Mouse (Mus musculus): Measurements from ENCODE around the gene Hopx.

Hopx gene

DNA sequence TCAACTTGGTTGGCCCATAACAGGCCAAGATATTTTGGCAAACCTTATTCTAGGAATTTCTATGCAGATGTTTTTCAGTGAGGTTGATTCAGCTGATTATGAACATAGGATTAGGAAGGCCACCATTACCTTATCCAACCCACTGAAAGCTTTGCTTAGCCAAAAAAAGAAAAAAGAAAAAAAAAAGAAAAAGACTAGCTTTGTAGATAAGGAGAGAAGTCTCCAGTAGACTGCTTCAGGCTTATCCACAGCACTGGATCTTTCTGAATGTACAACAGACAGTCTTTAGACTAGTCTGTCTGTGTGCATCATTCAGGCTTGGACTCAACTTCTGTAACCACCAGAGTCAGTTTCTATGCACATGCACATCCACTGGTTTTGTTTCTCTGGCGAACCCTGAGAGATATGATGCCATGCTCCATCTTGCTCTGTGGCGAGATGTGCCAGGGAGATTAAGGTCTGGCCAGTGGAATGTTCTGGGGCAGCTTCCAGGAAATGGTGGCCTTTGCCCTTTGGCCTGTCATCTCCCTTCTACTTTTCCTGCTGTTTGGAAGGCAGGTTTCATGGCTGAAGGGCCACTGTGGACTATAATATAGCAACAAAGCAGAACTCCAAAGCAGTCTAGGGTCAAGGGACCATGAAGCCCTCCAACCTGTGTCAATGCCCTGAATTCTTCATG is 17.7 kb upstream of the Hopx start:
- in situ Hi-C loops (cut with MboI, MseI), result loop anchor here (5.0 kb wide), 1 partner anchor 80 kb away; the partner anchor contains the start of gene Spink2

DNA sequence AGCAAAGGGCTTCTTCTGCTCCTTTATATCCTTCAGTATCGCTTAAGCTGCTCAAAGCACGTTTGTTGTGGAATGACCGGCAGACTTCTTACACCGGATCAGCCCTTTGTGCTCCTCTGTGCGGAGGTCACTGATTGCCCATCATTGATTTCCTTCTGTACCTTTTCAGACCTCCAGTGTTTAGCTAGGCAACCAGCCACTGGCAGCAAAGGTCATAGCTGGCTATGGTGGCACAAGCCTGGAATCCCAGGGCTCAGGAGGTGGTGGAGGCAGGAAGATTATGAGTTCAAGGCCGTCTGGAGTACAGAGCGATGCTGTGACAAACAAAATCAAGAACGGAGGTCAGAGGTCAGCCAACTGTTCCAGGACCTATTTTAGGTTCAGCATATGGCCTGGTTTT is 17.0 kb upstream of the Hopx start:
- in situ Hi-C loops (cut with MboI, MseI), result loop anchor here (5.0 kb wide), 1 partner anchor 80 kb away; the partner anchor contains the start of gene Spink2

DNA sequence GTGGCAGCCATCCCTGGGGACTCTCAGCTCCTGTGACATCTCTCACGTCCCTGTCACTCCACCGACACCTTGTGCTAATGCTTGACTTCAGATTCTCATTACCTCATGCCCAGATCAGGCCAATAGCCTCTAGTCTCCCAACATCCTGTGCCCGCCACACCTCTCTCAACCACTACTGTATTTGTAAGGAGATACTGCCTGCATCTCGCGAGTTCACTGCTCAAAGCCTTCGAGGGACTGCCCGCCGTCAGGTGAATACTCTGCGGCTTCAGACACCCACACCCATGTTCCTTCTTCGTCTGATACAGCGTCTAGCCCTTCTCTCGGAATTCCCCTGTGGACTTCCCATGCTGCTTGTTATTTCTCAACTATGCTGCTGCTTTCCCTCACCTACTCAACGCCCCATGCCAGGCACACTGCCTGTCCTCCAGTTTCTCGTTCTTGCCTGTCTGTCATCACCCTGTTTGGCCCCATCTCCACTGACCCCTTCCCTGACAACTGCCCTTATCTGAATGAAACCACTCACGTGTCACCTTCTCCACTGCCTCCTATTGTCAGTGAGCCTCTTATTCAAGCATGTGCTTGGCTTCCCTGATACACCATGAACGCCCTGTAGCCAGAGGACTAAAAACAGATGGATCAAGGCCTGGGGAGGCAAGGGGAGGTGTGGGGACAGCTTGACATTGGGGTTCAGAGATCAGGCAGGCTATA is 15.5 kb upstream of the Hopx start:
- in situ Hi-C loops (cut with MboI, MseI), result loop anchor here (5.0 kb wide), 1 partner anchor 82 kb away; the partner anchor contains the start of gene Spink2

DNA sequence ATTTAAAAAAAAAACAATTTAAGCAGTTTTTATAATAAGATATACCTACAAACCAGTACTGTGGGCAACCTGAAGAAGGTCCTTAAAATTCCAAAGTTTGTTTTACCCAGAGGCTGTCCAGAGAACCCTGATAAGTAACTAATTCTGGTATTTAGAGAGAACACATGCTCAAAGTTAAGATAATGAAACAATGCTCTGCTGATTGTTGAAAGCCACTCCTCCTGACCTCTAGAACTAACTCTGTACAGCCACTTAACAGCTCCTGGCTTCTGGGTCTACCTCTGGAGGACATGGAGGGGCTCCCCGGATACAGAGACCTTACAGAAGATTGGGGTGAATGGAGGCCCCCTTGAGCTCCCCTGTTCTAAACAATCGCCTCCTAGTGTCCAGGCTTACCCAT is 15.0 kb upstream of the Hopx start:
- in situ Hi-C loops (cut with MboI, MseI), result loop anchor here (5.0 kb wide), 1 partner anchor 82 kb away; the partner anchor contains the start of gene Spink2

DNA sequence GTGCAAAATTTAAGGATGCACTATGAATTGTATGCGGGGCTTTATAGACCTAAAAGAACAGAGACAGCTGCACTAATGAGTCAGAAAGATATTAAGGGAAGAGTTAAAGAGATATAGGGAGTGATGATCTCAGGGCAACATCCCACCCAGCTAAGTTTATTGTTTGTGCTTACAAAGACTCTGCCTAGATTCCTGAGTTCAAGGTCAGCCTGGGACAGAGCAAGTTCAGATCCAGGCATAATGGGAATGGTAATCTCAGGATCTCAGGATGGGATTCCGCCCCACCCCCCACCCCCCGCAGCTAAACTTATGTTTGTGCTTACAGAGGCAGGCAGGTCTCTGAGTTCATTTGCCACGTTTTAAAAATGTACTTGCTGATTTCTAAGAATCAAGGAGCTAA is 13.9 kb upstream of the Hopx start:
- in situ Hi-C loops (cut with MboI, MseI), result no loop called here

DNA sequence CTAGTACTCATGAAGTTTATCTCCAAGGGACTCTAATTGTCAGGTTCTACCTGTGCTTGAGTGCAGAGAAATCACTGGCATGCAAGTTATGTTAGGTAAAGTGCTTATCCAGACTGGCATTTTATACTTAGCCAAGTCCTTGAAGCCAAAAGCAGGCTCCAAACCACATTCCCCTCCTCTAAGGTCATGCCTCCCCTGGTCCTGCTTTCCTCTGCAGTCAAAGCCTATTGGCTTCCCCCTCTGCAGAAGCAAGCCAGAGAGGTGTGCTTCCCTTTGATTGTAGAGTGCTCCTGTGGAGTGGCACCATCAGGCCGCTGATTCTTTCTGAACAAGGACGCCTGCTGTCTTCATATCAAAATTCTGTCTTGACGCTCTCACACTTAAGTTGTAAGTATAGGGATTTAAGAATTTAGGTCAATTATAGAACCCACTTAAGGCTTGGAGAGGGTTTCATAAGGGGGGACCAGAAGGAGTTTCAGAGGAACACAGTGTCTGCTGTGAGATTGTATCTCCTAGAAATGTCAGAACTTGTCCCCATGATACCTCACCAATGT is 11.6 kb upstream of the Hopx start:
- in situ Hi-C loops (cut with MboI, MseI), result no loop called here

DNA sequence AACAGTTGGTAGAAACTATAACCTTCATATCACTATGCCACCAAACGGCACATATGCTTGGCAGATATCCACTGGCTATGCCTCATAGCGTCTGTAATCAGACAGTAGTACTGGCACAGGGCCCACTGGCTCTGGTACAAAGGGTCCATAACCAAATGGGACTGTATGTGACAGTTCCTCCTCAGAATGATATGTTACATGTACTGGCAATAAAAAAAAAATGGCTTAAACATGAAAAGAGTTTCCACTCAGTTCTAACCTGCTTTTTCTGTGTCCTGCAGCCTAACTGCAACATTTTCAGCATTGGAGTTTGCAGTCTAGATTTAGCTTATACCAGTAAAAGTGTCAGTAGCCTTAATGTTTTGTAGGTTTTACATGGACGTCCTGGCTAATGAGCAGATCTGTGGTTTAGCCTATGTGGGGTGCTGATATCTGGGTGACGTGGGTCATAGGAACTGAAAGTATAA is 9.9 kb upstream of the Hopx start:
- in situ Hi-C loops (cut with MboI, MseI), result no loop called here

DNA sequence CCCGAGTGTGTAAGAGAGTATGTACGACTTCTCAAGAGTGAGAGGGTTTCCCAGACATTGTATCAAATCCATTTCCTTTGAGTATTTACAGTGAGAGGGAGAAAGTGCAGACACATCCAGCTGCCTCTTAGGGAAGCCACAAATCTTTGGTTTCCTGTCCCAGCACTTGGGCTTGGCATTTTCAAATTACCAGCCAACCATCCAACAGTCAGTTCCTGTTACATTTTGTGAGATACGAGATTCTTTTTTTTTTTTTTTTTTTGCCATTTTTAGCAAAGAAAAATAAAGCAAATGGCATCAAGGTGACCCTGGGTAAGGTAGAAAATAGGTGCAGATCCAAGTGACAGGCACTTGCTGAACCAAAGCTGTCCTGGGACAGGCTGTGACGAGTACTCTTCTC is 9.2 kb upstream of the Hopx start:
- in situ Hi-C loops (cut with MboI, MseI), result no loop called here

DNA sequence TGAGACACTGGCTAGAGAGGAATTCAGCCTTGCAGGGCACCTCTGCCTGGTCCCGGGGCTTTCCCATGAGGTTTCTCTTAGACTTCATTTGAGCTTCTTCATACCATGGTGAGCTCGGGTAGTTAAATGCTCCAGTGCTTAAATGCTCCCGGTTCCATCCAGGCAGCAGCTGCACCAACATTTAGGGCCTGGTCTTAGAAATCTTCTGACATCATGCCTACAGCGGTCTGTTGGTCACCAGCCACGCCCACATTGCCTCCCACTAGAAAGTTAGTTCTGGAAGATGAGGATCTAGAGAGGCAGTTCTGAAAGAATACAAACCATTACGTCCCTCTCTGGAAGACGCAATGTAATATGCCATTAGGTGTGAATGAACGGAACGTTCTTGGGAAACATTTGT is 8.7 kb upstream of the Hopx start:
- in situ Hi-C loops (cut with MboI, MseI), result no loop called here

DNA sequence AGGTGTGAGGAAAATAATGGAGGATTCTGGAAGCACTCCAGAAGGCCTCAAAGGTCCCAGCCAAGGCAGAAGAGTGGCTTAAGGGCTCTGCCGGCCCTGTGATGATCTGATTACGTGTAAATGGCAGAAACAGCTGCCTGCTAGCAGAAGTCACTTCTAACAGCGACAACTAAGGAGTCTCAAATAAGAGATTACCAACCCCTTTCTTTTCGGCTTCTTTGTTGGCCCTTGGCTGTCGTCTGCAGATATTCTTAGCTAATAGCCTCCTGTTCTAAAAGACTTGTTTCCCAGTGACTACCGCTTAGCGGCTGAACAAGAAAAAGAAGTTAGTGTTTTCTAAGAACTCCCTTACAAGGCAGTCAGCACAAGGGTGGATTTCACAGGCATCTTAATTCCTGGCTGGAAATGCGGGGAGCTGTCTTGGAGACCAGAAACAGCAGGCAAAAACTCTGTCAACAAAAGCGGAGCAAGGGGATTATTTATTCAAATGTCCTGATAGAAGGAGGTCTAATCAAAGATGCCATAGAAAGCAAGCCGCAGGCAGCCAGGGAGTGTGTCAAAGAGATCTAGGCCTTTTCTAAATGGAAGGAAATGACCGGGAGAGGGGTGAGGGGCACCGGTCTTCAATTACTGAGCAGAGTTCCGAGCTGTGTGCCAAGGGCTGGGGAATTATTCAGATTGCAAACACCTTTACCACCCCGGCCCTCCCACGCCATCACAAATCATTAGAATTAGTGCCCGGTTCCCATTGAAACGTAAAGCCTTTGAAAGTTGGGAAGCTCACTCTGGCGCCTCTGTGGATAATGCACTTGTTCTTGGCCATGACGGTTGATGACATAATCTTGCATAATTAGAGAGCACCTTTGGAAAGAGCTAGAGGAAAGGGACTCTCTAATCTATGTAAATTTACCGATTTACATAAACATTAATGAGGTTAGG is 7.6 kb upstream of the Hopx start:
- in situ Hi-C loops (cut with MboI, MseI), result no loop called here

DNA sequence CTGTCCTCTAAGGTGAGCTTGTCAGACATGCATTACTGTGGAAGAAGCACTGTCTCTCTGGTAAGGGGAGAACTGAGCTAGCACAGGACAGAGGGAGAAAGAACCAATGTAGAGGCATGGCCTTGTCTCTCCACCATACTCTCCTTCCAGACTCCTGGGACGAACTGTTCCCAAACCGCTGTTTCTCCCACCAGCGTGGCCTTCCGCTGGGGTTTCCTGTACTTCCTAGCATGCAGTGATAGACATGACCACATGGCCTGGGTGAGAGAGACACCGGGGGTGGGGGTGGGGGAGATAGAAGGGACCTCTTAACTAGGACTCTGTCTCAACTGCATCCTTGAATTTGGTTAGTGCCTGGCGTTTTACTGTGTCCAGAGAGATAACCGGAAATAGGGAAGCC is 5.8 kb upstream of the Hopx start:
- in situ Hi-C loops (cut with MboI, MseI), result no loop called here

DNA sequence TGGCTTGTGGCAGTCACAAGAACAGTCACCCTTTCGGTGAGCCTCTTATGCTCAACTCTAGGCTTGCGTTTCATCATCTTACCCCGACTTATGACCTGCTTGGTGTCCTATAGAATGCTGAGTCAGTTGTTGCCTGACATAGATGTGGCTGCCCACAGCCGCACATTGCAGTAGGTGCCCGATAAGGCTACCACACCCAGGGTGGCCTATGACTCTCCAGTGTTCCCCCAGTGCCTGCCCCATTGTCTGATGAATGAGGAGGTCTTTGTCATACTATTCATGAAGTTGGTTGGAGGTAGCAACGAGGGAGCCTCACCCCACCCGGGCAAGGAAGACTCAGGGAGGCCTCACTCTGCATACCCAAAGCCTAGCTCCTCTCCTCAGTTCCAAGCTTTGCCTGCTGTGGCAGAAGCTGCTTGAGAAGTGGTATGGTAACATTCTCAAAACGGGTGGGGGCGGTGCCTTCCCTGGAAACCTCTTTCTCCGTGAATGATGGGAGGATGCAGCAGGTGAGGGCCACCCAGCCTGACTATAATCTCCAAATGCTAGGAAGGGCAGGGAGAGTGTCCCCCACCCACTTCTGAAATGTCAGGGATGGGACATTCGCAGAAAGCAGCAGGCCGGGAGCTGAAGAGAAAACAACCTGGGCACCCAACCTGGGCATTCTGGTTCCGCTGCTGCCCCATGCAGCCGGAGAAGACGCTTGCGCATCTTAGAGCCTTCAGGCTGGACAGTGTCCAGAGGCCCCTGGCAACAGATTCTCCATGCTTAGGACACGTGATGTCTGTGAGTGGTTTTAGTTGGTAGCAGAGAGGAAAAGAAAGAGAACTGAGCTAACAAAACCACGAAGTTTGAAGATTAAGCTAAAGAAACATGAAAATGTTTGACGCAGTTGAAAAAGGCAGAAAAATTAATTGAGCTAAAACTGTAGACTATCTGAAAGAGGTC is 4.8 kb upstream of the Hopx start:
- in situ Hi-C loops (cut with MboI, MseI), result no loop called here

DNA sequence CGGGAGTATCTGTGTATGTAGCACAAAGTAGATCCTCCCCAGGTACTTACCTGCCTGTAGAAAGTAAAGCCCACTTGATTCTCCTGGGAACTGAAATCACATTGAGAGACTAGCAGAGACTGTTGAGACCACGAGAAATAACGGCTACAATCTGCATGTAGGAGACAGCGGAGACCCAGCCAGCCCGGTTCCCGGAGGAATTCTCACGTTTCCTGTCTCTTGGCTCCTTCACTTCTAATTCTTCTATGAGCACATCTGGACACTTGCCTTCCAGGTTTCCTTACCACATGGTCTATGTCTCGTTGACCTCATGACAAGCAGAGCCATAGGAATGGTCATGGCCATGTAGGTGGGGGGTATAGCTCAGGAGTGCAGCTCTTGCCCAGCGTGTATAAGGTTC is 811 bp upstream of the Hopx start:
- in situ Hi-C loops (cut with MboI, MseI), result no loop called here

DNA sequence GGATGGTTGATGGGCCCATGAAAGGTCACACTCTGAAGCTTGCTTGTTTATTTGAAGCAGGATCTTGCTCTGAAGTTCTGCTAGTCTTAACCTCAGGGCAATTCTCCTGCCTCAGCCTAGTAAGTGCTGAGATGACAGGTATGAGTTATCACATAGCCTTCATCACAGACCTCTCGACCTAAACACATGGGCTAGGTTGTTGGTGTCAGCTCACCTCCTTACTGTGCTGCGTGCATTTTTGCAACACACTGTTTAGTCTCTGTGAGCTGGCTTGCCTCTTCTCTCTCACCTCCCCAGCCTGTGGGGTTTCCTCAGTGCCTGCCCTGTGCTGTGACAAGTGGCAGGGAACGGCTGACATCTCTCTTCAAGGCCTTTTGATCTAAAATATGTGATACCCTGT is 1.1 kb downstream of the Hopx start:
- in situ Hi-C loops (cut with MboI, MseI), result no loop called here

DNA sequence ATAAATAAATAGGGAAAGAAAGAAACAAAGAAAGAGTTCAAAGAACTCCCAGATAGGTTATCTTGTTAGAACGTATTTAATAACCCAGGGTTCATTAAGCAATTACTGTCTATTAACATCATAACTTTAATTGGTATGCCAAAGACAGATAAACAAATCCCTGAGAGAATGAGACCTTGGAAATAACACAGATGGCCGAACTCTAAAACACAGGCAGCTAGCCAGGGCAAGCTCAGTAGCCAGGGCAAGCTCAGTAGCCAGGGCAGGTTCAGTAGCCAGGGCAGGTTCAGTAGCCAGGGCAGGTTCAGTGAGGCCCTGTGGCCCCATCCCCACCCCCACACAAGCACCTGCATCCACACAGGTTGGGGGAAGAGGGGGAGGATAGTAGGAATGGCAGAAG is 2.9 kb downstream of the Hopx start:
- in situ Hi-C loops (cut with MboI, MseI), result no loop called here

DNA sequence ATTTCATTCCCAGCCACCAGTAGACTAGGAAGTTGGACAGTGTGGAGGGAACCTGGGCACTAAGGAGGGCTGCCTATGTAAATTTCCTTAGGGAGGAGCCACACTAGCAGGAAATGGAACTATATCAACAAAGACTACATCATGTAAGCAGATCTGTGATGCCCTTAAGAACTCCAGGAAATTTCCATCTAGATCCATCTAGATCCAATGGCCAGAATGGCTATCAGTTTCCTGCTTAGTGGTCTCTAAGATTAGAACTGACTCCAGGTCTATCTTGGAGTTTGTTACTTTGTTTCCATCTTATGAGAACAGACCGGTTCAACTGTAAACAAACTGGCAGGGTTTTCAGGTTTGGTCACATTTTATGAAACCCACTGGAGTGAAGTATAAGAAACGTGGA is 5.1 kb downstream of the Hopx start:
- in situ Hi-C loops (cut with MboI, MseI), result no loop called here

DNA sequence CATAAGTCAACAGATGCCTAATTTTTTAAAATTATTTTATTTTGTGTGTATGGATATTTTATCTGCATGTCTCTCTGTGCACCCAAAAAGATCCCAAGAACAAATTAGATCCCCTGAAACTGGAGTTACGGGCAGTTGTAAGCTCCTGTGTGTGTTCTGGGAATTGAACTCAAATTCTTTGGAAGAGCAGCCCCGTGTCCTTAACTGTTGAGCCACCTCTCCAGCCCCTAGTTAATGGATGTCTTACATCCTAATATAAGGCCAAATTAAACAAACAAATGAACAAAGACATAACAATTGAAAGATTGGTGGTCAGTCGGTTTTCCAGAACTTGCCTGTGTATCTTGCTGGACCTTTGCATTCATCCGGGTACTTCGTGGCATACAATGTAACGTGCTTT is 6.1 kb downstream of the Hopx start:
- in situ Hi-C loops (cut with MboI, MseI), result no loop called here

DNA sequence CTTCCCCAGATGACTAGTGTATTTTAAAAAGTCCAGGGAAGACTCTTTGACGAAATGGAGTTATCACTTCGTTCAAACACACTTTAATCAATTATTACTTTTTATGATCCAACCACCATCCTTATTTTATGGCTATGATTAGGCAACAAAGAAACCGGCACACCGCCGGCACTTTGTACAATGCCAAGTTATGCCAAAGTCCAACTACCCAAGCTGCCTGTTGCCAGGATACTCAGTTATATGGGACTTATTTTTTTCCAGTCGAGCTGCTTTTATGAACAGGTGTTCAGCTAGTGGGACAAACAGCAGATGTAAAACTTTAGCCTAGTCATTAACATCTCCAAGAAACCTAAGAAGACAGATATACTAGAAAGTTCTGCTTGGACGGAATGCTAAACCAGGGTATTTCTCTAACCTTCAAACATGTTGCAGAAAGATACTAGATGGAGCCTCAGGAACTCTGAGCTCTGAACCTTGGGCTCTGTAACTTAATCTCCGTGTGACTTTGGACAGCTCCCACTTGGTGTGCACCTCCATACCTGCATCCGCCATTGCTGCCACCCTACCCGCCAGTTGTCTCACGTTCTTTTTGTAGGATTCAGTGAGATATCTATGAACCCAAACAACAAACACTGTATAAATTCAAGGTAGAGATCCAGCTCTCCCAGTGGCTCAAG is 7.6 kb downstream of the Hopx start:
- in situ Hi-C loops (cut with MboI, MseI), result no loop called here

DNA sequence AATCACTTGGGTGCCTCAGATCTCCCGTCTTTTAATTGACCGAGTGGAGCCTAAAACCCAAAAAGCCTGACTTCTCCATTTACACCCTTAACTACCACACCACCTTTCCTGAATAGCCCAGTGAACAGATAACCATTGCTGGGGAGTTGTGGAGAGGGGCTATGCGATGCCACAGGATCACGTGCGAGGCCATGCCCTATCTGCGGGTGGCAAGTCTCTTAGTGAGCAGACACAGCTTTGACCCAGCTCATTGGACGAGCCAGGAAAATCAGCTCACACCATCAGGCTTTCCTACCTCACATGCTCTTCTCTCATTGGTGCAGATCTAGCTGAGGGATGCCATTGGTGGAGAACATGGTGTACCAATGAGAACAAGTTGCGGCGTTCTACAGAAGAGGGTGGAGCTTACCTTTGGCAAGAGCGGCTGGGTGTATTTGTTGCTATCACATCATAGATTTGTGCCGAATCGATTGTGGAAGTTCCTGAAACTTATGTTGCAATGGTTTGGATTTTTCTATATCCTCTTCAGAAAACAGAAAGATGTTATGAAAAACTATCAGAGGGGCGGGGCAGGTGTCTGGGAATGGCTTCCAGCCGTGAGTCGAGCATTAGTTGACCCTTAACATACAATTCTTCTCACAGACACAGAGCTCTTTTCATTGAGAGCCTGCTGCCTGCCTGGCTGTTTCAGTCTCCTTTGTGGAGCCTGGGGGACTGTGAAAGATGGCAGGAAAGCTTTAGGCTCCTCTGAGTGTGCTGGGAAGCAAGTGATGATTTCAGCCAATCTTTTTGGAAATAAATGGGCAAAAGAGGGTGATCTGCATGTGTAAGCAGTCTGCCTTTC is 12.2 kb downstream of the Hopx start:
- in situ Hi-C loops (cut with MboI, MseI), result no loop called here
